Mouse (Mus musculus) forebrain, embryonic 11.5 days (tissue): ENCODE measurements around the gene Mtmr14. TPM values are rescaled to one million over a fixed set of nuclear protein-coding genes. Genes with fewer than 3 reads are reported as not detected.
A peak's percentile ranks its signal among the peaks of the same experiment; 100 is the strongest.

ENCODE experiments used
- ATAC-seq: fragments of 200-750 bp; cut with Nextera tagmentation; replicated peaks from 2 replicates; pipeline ENCODE4 v1.8.0; 2017; ENCODE audit warnings: moderate TSS enrichment; ENCODE audit not compliant: low FRiP score
- DNase-seq: peaks from one replicate; pipeline ENCODE4 v3.0.0-alpha.2; 2017; ENCODE audit warnings: low spot score
- H3K27ac ChIP-seq: fragments of 300-500 bp; sonication (generic); 2 replicates; pipeline ENCODE4 v1.5.1; 2014; ENCODE audit warnings: low read depth, low read length
- H3K27me3 ChIP-seq: fragments of 300-500 bp; sonication (generic); 2 replicates; pipeline ENCODE4 v1.6.1; 2014; ENCODE audit warnings: mild to moderate bottlenecking, low read length, mixed read lengths; ENCODE audit not compliant: control insufficient read depth, insufficient read depth
- H3K36me3 ChIP-seq: fragments of 300-500 bp; sonication (generic); 2 replicates; pipeline ENCODE4 v1.6.1; 2014; ENCODE audit warnings: mild to moderate bottlenecking, low read length, moderate library complexity, mixed read lengths; ENCODE audit not compliant: control insufficient read depth, insufficient read depth
- H3K4me1 ChIP-seq: fragments of 300-500 bp; sonication (generic); replicated peaks from 2 replicates; pipeline ENCODE4 v1.6.1; 2014; ENCODE audit warnings: low read length, mixed read lengths; ENCODE audit not compliant: control insufficient read depth, insufficient read depth
- H3K4me2 ChIP-seq: fragments of 300-500 bp; sonication (generic); 2 replicates; pipeline ENCODE4 v1.6.1; 2014; ENCODE audit warnings: low read depth, mild to moderate bottlenecking, low read length, moderate library complexity, mixed read lengths; ENCODE audit not compliant: severe bottlenecking
- H3K4me3 ChIP-seq: fragments of 300-500 bp; sonication (generic); 2 replicates; pipeline ENCODE4 v1.5.1; 2014; ENCODE audit warnings: low read depth, low read length
- H3K9ac ChIP-seq: fragments of 300-500 bp; sonication (generic); 2 replicates; pipeline ENCODE4 v1.6.1; 2014; ENCODE audit warnings: low read length
- H3K9me3 ChIP-seq: fragments of 300-500 bp; sonication (generic); 2 replicates; pipeline ENCODE4 v1.6.1; 2016; ENCODE audit warnings: low read length, mixed read lengths; ENCODE audit not compliant: control insufficient read depth
- WGBS: fragments of 180-500 bp; shearing (Covaris S2); extraction: QIAGEN DNeasy Blood & Tissue Kit; methylation state at CpG from one replicate; pipeline ENCODE4 v1.1.7; 2014; 5-methylcytosine and 5-hydroxymethylcytosine counted together
- polyA plus RNA-seq: library from polyadenylated mRNA; unstranded; fragments of >200 nt; fragmentation: Nextera tagmentation; extraction: Ambion mirVana; gene quantifications from 2 replicates; pipeline ENCODE4 v1.2.1, GENCODE M21; 2014

The Mtmr14 gene
- polyA plus RNA-seq, result 50.5 and 50.8 TPM in 2 replicates

DNA sequence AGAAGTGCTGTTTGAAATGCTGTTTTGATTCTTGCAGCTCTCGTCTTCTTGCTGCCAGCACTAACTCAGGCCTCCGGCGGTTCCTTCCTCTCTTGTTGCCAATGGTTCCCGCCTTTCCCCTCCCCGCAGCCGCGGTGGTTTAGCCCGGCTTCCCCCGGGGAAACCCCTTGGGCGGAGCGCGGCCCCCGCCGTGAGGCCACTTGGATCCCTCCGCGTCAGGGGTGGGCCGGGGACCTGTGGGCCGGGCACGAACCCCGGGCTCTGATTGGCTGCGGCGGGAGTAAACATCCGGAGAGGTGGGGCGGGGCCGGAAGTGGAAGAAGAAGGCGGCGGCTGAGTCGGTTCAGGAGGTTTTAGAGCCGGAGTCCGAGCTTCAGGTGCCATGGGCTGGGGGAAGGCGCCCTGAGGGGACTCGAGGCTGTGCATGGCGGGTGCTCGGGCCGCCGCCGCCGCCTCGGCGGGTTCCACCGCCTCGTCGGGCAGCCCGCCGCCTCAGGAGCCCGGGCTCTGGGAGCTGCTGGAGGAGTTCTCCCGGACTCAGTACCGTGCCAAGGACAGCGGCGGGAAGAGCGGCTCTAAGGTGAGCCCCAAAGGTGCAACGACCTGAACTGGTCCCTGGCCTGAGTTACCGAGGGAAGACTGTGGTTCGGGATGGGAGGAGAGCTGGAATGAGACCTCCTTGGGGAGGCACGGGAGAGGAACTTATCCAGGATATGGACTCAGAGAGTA lies at the start of gene Mtmr14:
Gene Mtmr14, plus strand, starts transcription at position 302 of the 729 bp plus-strand sequence.
- peak within 1 kb of the TSS; percentile 99 for H3K4me3 ChIP-seq
- no peaks in the 10 kb centered on the region for H3K9me3 ChIP-seq
- peaks cover 5% of the 10 kb centered on the region; the same call in 1 of the 2 replicates for H3K4me1 ChIP-seq
- no peaks in the 10 kb centered on the region for H3K27me3 ChIP-seq
- peak within 1 kb of the TSS; percentile 97 for H3K4me2 ChIP-seq
- no peaks in the 10 kb centered on the region for H3K36me3 ChIP-seq
- H3K27ac ChIP-seq, result peak within 1 kb of the TSS; percentile 12; the same call in 1 of the 2 replicates
- peak within 1 kb of the TSS; percentile 82 for H3K9ac ChIP-seq
- ATAC-seq, result peak; percentile 99
- under 1% methylated on average over 54 of the region's 55 CpGs for WGBS
- DNase-seq, result peak; percentile 100

- peak overlapping the region; percentile 89 for H3K9ac ChIP-seq
- no peaks in the 10 kb centered on the region for H3K36me3 ChIP-seq
- H3K4me2 ChIP-seq, result peak overlapping the region; percentile 96
- peaks cover 2% of the 10 kb centered on the region; the same call in 1 of the 2 replicates for H3K27me3 ChIP-seq
- H3K9me3 ChIP-seq, result no peaks in the 10 kb centered on the region
- H3K27ac ChIP-seq, result no peak overlapping the region
- DNase-seq (peak; percentile 76), ATAC-seq (peak; percentile 75)
- 3% methylated on average over 46 of the region's 46 CpGs for WGBS
- H3K4me1 ChIP-seq, result peaks cover 10% of the 10 kb centered on the region; the same call in 1 of the 2 replicates
- H3K4me3 ChIP-seq, result peak overlapping the region; percentile 80
Measured at GRCm38 (mm10) chr6:113193765-113194460, 43.7 kb upstream of the Mtmr14 start.

DNA sequence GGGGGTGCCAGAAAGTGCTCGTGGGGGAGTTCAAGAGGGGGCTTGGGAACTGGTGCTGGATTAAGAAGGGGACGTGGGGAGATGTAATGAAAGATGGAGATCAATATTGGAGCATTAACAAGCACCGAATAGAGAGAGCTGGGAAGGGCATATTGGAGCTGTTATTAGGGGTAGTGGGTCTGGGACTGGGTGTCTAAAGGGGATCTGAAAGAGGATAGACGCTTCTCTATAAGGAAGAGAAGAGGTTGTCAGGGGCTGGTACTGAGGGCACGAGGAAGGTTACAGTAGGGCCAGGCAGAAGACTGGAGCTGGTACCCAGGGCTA lies 43.2 kb upstream of the Mtmr14 start:
- ATAC-seq (peak; percentile 71; the same call in 1 of the 2 replicates), DNase-seq (no peak)
- Histone ChIP-seq H3K9me3 (no peaks in the 10 kb centered on the region), H3K9ac (peak overlapping the region; percentile 89), H3K27ac (no peak overlapping the region), H3K36me3 (no peaks in the 10 kb centered on the region), H3K4me3 (peak overlapping the region; percentile 80), H3K27me3 (peaks cover 2% of the 10 kb centered on the region; the same call in 1 of the 2 replicates), H3K4me2 (peak overlapping the region; percentile 96), H3K4me1 (peaks cover 10% of the 10 kb centered on the region; the same call in 1 of the 2 replicates)
- 2% methylated on average over 5 of the region's 5 CpGs for WGBS

GRCm38 (mm10) chr6:113194841-113195595 lies 42.6 kb upstream of the Mtmr14 start, which contains the start of gene Lhfpl4:
TSS of gene Lhfpl4 (minus strand) at chr6:113195384.
- peak within 1 kb of the TSS; percentile 96 for H3K4me2 ChIP-seq
- H3K27ac ChIP-seq, result peak within 1 kb of the TSS; percentile 18; the same call in 1 of the 2 replicates
- under 1% methylated on average over 50 of the region's 66 CpGs for WGBS
- H3K4me3 ChIP-seq, result peak within 1 kb of the TSS; percentile 80
- H3K27me3 ChIP-seq, result peaks cover 2% of the 10 kb centered on the region; the same call in 1 of the 2 replicates
- H3K9ac ChIP-seq, result peak within 1 kb of the TSS; percentile 89
- H3K36me3 ChIP-seq, result no peaks in the 10 kb centered on the region
- DNase-seq, result peak; percentile 79
- H3K9me3 ChIP-seq, result no peaks in the 10 kb centered on the region
- peak; percentile 81 for ATAC-seq
- peaks cover 10% of the 10 kb centered on the region; the same call in 1 of the 2 replicates for H3K4me1 ChIP-seq

GRCm38 (mm10) chr6:113195596-113195992 lies 42.0 kb upstream of the Mtmr14 start:
- no peak for DNase-seq

GRCm38 (mm10) chr6:113216280-113216679 lies 21.4 kb upstream of the Mtmr14 start:
- Histone ChIP-seq H3K9ac (no peak overlapping the region), H3K27me3 (no peaks in the 10 kb centered on the region), H3K36me3 (no peaks in the 10 kb centered on the region), H3K4me3 (no peak overlapping the region), H3K4me2 (no peak overlapping the region), H3K4me1 (no peaks in the 10 kb centered on the region), H3K9me3 (no peaks in the 10 kb centered on the region; the same call in 1 of the 2 replicates), H3K27ac (no peak overlapping the region)
- no peak for DNase-seq
- ATAC-seq, result no peak
- WGBS, result 83% methylated on average over 2 of the region's 2 CpGs

More at GRCm38 (mm10) chr6:113195596-113195992, 42.0 kb upstream of the Mtmr14 start:
- Histone ChIP-seq H3K4me1 (peaks cover 10% of the 10 kb centered on the region; the same call in 1 of the 2 replicates), H3K36me3 (no peaks in the 10 kb centered on the region), H3K9me3 (no peaks in the 10 kb centered on the region), H3K27ac (no peak overlapping the region), H3K9ac (peak overlapping the region; percentile 89; the same call in 1 of the 2 replicates), H3K27me3 (peaks cover 2% of the 10 kb centered on the region; the same call in 1 of the 2 replicates), H3K4me3 (peak overlapping the region; percentile 80), H3K4me2 (peak overlapping the region; percentile 96)
- no peak; the same call in 1 of the 2 replicates for ATAC-seq
- 9% methylated on average over 9 of the region's 9 CpGs for WGBS

- Histone ChIP-seq H3K4me1 (no peaks in the 10 kb centered on the region), H3K9me3 (no peaks in the 10 kb centered on the region; the same call in 1 of the 2 replicates), H3K27ac (no peak overlapping the region), H3K4me3 (no peak overlapping the region), H3K36me3 (no peaks in the 10 kb centered on the region), H3K27me3 (no peaks in the 10 kb centered on the region), H3K9ac (no peak overlapping the region), H3K4me2 (no peak overlapping the region)
- ATAC-seq (no peak), DNase-seq (no peak)
- WGBS, result 83% methylated on average over 4 of the region's 4 CpGs
Measured at GRCm38 (mm10) chr6:113225798-113226197, 11.8 kb upstream of the Mtmr14 start.

DNA sequence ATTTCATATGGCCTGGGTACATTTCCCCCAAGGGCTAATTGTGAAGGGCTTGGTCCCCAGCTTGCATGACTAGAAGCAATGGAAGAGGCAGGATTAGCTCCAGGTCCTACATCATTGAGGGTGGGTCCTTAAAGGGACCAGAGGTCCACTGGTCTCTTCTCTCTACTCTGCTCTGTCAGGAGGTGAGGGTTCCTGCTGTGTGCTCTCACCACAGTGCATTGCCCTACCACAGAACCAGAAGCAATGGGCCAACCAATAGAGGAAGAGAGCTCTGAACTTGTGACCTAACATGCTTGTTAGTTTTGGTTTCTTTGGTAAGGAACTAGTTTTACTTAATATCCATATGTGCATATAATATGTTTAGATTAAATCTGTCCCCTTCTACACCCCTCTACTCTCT lies 10.9 kb upstream of the Mtmr14 start:
- Histone ChIP-seq H3K27ac (no peak overlapping the region), H3K4me1 (no peaks in the 10 kb centered on the region), H3K36me3 (no peaks in the 10 kb centered on the region), H3K4me2 (no peak overlapping the region), H3K9me3 (no peaks in the 10 kb centered on the region; the same call in 1 of the 2 replicates), H3K4me3 (no peak overlapping the region), H3K27me3 (no peaks in the 10 kb centered on the region), H3K9ac (no peak overlapping the region)
- DNase-seq, result peak; percentile 4
- no peak for ATAC-seq
